Mouse (Mus musculus) G1E (cell line): Measurements from ENCODE around the gene Hes3.

Experiments
- CTCF ChIP-seq: IDR thresholded peaks from 2 replicates; pipeline ENCODE4 v1.5.1; 2012; ENCODE audit warnings: low read depth, low read length, inconsistent platforms, mixed read lengths
- GATA1 ChIP-seq: IDR thresholded peaks from 2 replicates; pipeline ENCODE4 v1.6.1; 2012; ENCODE audit warnings: borderline replicate concordance, low read length, inconsistent platforms, mixed read lengths
- GATA2 ChIP-seq: IDR thresholded peaks from 2 replicates; pipeline ENCODE4 v1.6.1; 2012; ENCODE audit warnings: low read depth, low read length, inconsistent platforms, borderline replicate concordance
- POLR2AphosphoS5 ChIP-seq: IDR thresholded peaks from 2 replicates; pipeline ENCODE4 v1.6.1; 2012; ENCODE audit warnings: low read depth, low read length, inconsistent platforms; ENCODE audit not compliant: insufficient replicate concordance
- TAL1 ChIP-seq: conservative IDR thresholded peaks from 2 replicates; pipeline ENCODE4 v1.6.1; 2012; ENCODE audit warnings: low read depth, low read length, inconsistent platforms, mixed read lengths

- TF ChIP-seq CTCF: no peak
- TF ChIP-seq TAL1: no peak
- TF ChIP-seq GATA1: no peak
- TF ChIP-seq POLR2AphosphoS5: no peak
- TF ChIP-seq GATA2: no peak
Measured at GRCm38 (mm10) chr4:152303172-152303571, 11.7 kb upstream of the Hes3 start.
